Mouse (Mus musculus) midbrain, embryonic 16.5 days (tissue): Measurements from ENCODE around the gene Gm37240. TPM values are rescaled to one million over a fixed set of nuclear protein-coding genes. Genes with fewer than 3 reads are reported as not detected.
A peak's percentile ranks its signal among the peaks of the same experiment; 100 is the strongest.

Experiments used
- ATAC-seq: fragments of 200-750 bp; cut with Nextera tagmentation; 2 replicates; pipeline ENCODE4 v1.8.0; 2017; ENCODE audit warnings: moderate TSS enrichment
- H3K27ac ChIP-seq: fragments of 300-500 bp; sonication (generic); 2 replicates; pipeline ENCODE4 v1.5.1; 2014; ENCODE audit warnings: mild to moderate bottlenecking, low read length, mixed read lengths
- H3K27me3 ChIP-seq: fragments of 300-500 bp; sonication (generic); 2 replicates; pipeline ENCODE4 v1.6.1; 2014; ENCODE audit warnings: low read depth, low read length, mixed read lengths; ENCODE audit not compliant: control insufficient read depth, insufficient read depth
- H3K36me3 ChIP-seq: fragments of 300-500 bp; sonication (generic); 2 replicates; pipeline ENCODE4 v1.6.1; 2014; ENCODE audit warnings: mild to moderate bottlenecking, low read length, moderate library complexity, mixed read lengths; ENCODE audit not compliant: control insufficient read depth, insufficient read depth
- H3K4me1 ChIP-seq: fragments of 300-500 bp; sonication (generic); 2 replicates; pipeline ENCODE4 v1.6.1; 2014; ENCODE audit warnings: mild to moderate bottlenecking, low read length, mixed read lengths; ENCODE audit not compliant: control insufficient read depth, insufficient read depth
- H3K4me2 ChIP-seq: fragments of 300-500 bp; sonication (generic); 2 replicates; pipeline ENCODE4 v1.6.1; 2014; ENCODE audit warnings: mild to moderate bottlenecking, low read length, mixed read lengths
- H3K4me3 ChIP-seq: fragments of 300-500 bp; sonication (generic); 2 replicates; pipeline ENCODE4 v1.5.1; 2014; ENCODE audit warnings: low read depth, mild to moderate bottlenecking, low read length, moderate library complexity, mixed read lengths
- H3K9ac ChIP-seq: fragments of 300-500 bp; sonication (generic); 2 replicates; pipeline ENCODE4 v1.6.1; 2014; ENCODE audit warnings: low read depth, low read length, mixed read lengths
- H3K9me3 ChIP-seq: fragments of 300-500 bp; sonication (generic); replicated peaks from 2 replicates; pipeline ENCODE4 v1.6.1; 2014; ENCODE audit warnings: mild to moderate bottlenecking, low read length, mixed read lengths; ENCODE audit not compliant: control insufficient read depth, poor library complexity, severe bottlenecking
- WGBS: fragments of 180-500 bp; shearing (Covaris S2); extraction: QIAGEN DNeasy Blood & Tissue Kit; methylation state at CpG from one replicate; pipeline ENCODE4 v1.1.7; 2014; 5-methylcytosine and 5-hydroxymethylcytosine counted together
- polyA plus RNA-seq: library from polyadenylated mRNA; unstranded; fragments of >200 nt; fragmentation: Nextera tagmentation; extraction: Ambion mirVana; gene quantifications from 2 replicates; pipeline ENCODE4 v1.2.1, GENCODE M21; 2015

The Gm37240 gene
- polyA plus RNA-seq, 1 experiment from 2014 or later = 0.26 TPM

DNA sequence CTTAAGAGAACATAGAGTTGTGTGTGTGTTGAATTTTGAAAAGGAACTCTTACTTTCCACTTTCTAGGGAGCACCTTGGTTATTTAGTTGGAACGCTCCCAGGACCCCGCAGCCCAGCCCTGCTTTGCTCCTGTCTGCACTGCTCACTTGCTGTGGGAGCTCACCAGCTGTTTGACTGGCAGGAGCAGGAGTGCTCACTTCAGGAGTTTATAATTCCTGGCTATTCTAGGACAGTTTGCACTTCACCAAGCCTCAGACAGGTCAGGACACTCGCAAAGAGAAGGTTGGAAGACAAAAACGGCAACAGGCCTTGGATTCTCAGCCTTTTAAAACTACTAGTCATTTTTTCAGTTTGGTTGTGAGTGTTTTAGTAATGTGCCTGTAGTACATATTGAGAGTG is 962.1 kb downstream of the Gm37240 start:
- Histone ChIP-seq H3K4me3 (no peak overlapping the region), H3K4me2 (no peak overlapping the region), H3K36me3 (no peaks in the 10 kb centered on the region), H3K27me3 (no peaks in the 10 kb centered on the region), H3K9me3 (no peaks in the 10 kb centered on the region), H3K9ac (no peak overlapping the region), H3K4me1 (no peaks in the 10 kb centered on the region), H3K27ac (no peak overlapping the region)
- no peak for ATAC-seq
- 91% methylated on average over 4 of the region's 4 CpGs for WGBS

DNA sequence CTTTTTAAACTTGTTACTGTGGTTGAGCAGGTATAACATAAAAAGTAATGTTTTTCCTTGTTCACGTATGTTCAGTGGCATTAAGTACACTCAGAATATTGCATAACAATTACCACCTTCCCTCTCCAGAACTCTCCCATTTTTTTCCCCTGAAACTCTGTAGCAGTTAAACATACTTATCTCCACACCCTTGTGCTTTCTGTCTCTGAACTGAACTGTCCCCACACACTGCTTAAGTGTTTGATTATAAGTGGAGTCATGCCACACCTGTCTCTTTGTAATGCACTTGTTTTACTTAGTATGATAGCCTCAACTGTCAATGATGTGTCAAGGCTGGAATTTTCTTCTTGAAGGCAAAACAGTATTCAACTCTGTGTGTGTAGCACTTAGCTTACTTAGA is 963.6 kb downstream of the Gm37240 start:
- no peak overlapping the region for H3K4me2 ChIP-seq
- no peak overlapping the region for H3K27ac ChIP-seq
- H3K27me3 ChIP-seq = no peaks in the 10 kb centered on the region
- H3K9ac ChIP-seq = no peak overlapping the region
- no peaks in the 10 kb centered on the region for H3K4me1 ChIP-seq
- no peaks in the 10 kb centered on the region for H3K9me3 ChIP-seq
- H3K4me3 ChIP-seq = no peak overlapping the region
- H3K36me3 ChIP-seq = no peaks in the 10 kb centered on the region
- ATAC-seq = no peak
- 88% methylated on average over 1 of the region's 1 CpGs for WGBS

DNA sequence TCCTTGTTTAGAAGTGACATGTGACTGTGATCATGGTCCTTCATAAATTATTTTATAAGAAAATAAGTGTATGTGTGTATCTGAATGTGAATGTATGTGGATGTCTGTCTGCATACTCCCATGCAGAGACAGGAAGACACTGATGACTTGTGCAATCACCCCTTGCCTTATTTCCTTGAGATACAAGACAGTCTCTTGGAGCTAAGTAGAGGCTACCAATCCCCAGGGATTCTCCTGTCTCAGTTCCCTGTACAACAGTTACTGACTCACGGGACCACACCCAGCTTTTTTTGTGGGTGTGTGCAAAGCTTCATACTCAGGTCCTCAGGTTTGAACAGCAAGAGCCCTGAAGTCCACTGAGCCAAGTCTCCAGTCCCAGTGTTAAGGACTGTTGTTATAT is 964.1 kb downstream of the Gm37240 start:
- no peaks in the 10 kb centered on the region for H3K27me3 ChIP-seq
- H3K36me3 ChIP-seq = no peaks in the 10 kb centered on the region
- no peaks in the 10 kb centered on the region for H3K9me3 ChIP-seq
- no peak overlapping the region for H3K27ac ChIP-seq
- H3K4me1 ChIP-seq = no peaks in the 10 kb centered on the region
- no peak for ATAC-seq
- 88% methylated on average over 1 of the region's 1 CpGs for WGBS
- no peak overlapping the region for H3K9ac ChIP-seq
- no peak overlapping the region for H3K4me2 ChIP-seq
- H3K4me3 ChIP-seq = no peak overlapping the region

DNA sequence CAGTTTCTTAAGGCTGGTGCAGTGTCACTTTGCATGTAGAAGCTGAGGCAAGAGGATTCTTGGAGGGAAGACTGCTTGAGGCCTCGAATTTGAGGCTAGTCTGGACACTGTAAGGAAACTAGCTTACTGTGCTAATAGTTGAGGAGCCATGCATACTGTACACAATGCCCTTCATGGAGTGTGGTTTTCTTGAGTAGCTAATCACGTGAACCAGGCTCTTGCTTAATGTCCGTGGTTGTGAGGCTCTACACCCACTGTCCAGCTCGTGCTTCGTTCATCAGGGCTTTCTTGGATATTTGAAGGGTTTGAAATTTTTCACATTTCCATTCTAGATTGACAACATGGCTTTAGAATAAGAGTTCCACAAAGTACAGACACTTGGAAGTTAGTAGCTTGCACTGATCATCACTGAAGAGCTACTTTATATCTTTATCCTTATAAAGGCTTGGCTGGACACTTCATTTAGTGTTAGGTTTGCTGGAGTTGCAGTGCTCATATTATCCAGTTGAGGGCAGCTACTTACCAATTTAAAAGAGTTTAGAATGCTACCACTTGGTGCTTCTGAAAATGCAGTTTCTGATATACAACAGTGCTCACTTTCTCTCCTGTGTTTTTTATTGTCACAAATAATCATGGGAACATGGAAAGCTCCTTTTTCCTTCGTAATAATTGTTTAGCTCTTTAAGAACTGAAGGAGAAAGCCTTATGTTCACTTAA is 965.5 kb downstream of the Gm37240 start:
- H3K9me3 ChIP-seq = no peaks in the 10 kb centered on the region
- no peaks in the 10 kb centered on the region for H3K36me3 ChIP-seq
- H3K4me2 ChIP-seq = no peak overlapping the region
- no peak overlapping the region for H3K27ac ChIP-seq
- no peak overlapping the region for H3K9ac ChIP-seq
- WGBS = 78% methylated on average over 6 of the region's 6 CpGs
- no peak overlapping the region for H3K4me3 ChIP-seq
- H3K27me3 ChIP-seq = no peaks in the 10 kb centered on the region
- 0 out of 2 replicates have a peak, but pooled peaks have one; percentile 32 for ATAC-seq
- no peaks in the 10 kb centered on the region for H3K4me1 ChIP-seq

DNA sequence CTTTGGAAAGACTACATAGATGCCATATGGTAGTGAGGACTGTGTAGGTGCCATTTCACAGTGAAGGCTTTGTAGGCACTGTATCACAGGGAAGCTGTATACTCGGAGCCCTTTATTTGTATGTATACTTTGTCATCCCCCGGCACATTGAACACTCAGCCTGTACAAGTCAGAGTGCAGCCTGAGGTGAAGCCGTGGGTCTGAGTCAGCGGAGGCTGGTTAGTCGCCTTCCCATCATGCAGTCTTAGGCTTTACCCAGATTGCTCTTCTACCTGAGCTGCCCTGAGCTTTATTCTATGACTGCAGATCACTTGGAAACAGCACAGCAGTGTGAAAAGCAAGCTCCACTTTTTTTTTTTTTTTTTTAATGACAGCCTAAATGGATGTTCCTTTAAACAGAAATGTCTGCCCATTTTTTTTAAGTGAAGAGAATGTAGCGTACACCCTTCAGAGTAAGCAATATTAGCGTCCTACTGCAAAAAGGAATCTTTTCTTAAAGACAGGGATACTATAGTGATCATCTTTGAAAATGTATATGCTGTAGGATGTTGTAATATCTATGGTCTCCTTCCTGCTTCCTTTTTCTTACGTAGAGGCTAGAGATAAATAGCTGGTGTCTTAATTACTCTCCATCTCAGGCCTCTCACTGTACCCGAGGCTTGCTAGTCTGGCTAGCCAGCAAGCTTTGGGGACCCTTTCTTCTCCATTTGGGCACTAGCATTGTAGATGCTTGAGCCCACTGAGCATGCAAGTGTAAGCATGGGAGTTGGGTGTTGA is 969.2 kb downstream of the Gm37240 start:
- Histone ChIP-seq H3K4me2 (no peak overlapping the region), H3K9ac (no peak overlapping the region), H3K27me3 (no peaks in the 10 kb centered on the region), H3K4me3 (no peak overlapping the region), H3K9me3 (no peaks in the 10 kb centered on the region), H3K27ac (no peak overlapping the region), H3K4me1 (no peaks in the 10 kb centered on the region), H3K36me3 (no peaks in the 10 kb centered on the region)
- 84% methylated on average over 9 of the region's 9 CpGs for WGBS
- no peak for ATAC-seq

DNA sequence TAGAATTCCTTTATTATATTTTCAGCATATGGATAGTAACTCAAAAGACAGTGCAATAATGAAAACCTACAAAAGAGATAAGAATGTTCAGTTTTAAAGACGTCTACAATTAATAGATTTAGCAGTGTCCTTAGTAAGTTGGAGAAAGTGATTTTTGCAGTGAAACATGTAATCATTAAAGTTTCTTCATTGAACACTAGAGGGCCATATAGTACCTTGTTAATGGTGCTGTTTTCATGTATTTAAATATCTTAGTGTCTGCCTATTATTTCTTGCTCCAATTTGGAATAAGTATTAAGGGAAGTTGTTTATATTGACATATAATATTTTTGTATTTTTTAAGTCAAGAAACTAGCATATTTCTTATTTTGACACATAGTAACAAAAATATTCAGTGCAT is 973.0 kb downstream of the Gm37240 start:
- no peaks in the 10 kb centered on the region for H3K36me3 ChIP-seq
- 46% methylated on average over 1 of the region's 1 CpGs for WGBS
- no peaks in the 10 kb centered on the region for H3K9me3 ChIP-seq
- no peak overlapping the region for H3K27ac ChIP-seq
- no peak overlapping the region for H3K4me2 ChIP-seq
- no peaks in the 10 kb centered on the region for H3K27me3 ChIP-seq
- no peaks in the 10 kb centered on the region for H3K4me1 ChIP-seq
- ATAC-seq = no peak; the same call in 1 of the 2 replicates
- H3K4me3 ChIP-seq = no peak overlapping the region
- no peak overlapping the region for H3K9ac ChIP-seq

DNA sequence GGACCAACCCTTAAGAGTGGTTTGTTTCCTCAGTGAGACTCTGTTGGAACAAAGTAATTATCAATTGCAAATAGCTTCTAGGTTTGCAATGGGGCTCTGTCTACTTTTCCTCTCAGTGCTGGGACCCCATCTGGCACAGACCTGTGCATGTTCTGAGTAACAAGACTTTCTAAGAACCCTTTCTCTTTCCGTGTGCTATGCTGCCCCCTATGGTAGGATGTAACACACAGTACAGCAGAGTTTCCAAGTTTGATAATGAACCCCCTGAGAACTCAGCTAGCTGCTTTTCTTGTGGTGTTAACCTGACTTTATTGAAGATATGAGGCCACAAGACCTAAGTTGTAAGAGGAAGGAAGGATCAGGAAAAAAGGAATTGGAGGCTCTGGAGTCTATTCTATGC is 980.8 kb downstream of the Gm37240 start:
- no peak overlapping the region for H3K4me2 ChIP-seq
- no peaks in the 10 kb centered on the region for H3K9me3 ChIP-seq
- no peak overlapping the region for H3K27ac ChIP-seq
- no peaks in the 10 kb centered on the region for H3K36me3 ChIP-seq
- H3K4me1 ChIP-seq = no peaks in the 10 kb centered on the region
- WGBS = 37% methylated on average over 1 of the region's 1 CpGs
- no peaks in the 10 kb centered on the region for H3K27me3 ChIP-seq
- H3K9ac ChIP-seq = no peak overlapping the region
- no peak for ATAC-seq
- no peak overlapping the region for H3K4me3 ChIP-seq

DNA sequence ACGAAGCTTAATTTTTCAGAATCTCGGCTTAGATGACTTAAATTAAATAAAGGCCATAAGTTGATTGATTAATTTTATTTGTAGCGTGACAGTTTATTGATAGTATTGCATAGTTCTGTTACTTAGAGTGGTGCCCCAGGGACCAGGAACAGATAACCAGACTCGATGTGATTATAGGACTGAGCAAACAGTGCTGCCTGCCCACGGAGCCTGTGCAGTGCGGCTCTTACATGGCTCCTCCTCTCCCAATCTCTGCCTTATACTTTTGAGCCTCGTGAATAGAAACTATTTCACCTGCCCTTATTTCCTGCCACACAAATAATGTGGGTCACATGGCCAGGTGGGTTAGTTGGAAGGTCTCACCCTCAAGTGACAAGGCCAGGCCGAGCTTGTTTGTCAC is 989.4 kb downstream of the Gm37240 start:
- Histone ChIP-seq H3K4me3 (no peak overlapping the region), H3K36me3 (no peaks in the 10 kb centered on the region), H3K4me2 (no peak overlapping the region), H3K4me1 (no peaks in the 10 kb centered on the region), H3K9ac (no peak overlapping the region), H3K27me3 (no peaks in the 10 kb centered on the region), H3K9me3 (no peaks in the 10 kb centered on the region), H3K27ac (no peak overlapping the region)
- 82% methylated on average over 8 of the region's 8 CpGs for WGBS
- no peak for ATAC-seq

DNA sequence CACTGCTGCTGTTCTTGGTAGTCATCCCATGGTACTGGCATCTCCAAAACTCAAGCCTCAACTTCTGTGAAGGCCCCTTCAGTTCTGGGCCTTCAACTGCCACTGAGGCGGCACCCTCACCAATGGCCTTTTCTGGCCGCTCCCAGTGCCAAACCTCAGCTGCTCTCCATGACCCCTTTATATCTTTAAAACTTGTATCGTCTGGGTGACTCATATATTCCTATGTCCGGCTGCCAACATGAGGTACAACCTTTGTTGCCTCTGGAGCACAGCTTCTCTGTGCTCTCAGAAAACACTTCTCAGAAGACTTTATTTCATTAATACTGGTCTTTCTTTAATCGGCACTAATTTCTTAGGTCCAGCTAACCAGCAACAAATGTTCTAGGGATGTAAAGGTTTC is 996.3 kb downstream of the Gm37240 start:
- Histone ChIP-seq H3K36me3 (no peaks in the 10 kb centered on the region), H3K27ac (no peak overlapping the region), H3K9ac (no peak overlapping the region), H3K27me3 (no peaks in the 10 kb centered on the region), H3K4me1 (no peaks in the 10 kb centered on the region), H3K9me3 (no peaks in the 10 kb centered on the region), H3K4me3 (no peak overlapping the region), H3K4me2 (no peak overlapping the region)
- ATAC-seq = no peak
- WGBS = 96% methylated on average over 5 of the region's 5 CpGs
